Mouse (Mus musculus): ENCODE data around the gene Ttll13. TPM values are rescaled to one million over a fixed set of nuclear protein-coding genes. Genes with fewer than 3 reads are reported as not detected.
A peak's percentile ranks its signal among the peaks of the same experiment; 100 is the strongest.

Gene Ttll13
- total RNA-seq, 2 experiments from 2014 or later, result 0.45 to 0.74 TPM

- intact Hi-C loops (cut with DNase I), result no loop called here
- DNase-seq, result no peak
Observed at GRCm38 (mm10) chr7:80261372-80261990, 15.3 kb downstream of the Ttll13 start.

DNA sequence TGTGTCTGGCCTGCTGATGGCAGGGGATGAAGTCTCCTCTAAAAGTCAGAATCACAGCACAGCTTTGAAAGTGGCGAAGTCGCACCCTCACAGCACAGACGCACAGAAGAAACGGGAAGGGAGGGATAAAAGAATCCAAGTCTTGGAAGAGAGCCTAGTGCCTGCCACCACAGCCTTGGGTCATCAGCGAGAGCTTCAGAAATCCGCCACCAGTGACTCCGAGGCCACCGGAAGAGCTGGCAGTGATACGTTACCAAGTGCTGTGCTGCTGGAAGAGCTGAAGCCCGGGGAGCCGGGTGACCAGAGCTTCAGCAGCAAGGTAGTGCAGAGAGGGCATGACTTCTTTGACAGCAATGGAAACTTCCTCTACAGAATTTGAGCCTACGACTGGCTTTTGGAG lies 18.4 kb downstream of the Ttll13 start:
- no peak for DNase-seq
- intact Hi-C loops (cut with DNase I), result no loop called here

DNA sequence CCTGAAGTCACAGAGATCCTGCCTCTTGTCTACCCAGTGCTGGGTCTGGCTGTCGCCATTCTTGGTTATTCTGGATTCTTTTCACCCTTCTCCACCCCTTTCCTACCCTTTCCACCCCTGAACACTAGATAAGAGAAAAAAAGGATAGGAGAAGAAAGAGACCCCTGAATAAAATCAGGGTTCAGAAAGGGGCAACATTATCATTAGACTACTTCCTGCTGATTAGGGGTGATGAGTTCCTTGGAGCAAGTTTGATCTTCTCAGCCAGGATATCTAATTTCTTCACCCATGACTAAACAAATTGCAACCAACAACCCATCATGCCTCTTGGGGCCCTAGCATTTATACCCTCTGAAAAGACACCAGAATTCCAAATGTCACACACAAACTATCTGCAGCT lies 21.6 kb downstream of the Ttll13 start:
- intact Hi-C loops (cut with DNase I), result no loop called here
- no peak for DNase-seq

DNA sequence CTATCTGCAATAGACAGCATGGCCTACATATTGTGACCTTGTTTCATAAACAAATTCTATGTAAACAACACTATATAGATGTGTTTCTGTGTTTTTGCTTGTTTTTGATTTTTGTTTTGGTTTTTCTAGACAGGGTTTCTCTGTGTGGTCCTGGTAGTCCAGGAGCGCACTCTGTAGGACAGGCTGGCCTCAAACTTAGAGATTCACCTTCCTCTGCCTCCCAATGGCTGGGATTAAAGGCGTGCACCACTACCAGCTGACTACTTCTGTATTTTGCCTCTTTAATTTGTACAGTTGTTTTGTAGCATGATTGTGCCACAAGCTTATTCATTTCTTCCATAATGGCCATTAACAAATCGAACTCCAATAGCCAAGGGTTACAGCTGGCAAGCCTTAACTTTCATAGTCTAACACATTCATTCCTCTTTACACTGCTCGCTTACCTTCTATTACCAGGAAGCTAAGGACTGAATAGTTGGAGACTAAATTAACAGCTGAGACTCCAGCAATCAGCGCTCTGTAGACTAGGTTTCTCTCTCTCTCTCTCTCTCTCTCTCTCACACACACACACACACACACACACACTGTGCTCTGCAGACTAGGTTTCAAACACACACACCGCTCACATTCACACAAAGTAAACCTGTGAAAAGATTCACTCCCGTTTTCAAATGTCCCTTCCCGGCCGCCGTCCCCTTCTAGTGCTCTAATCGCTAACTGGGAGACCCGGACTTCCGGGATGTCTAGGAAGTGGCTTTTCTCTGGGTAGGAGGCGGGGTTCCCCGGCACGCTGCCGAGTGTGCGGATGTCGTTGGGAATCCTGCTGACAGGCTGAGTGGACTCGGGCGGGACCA lies 22.9 kb downstream of the Ttll13 start, which contains the start of gene Vps33b:
Gene Vps33b (plus strand): TSS at position 753 of the 854 bp plus-strand sequence.
- DNase-seq, result peak; percentile 97 to 99
- intact Hi-C loops (cut with DNase I), result no loop called here

GRCm38 (mm10) chr7:80269751-80270255 lies 23.6 kb downstream of the Ttll13 start:
- peak in 1 of 2 experiments; percentile 46 for DNase-seq
- intact Hi-C loops (cut with DNase I), result no loop called here

DNA sequence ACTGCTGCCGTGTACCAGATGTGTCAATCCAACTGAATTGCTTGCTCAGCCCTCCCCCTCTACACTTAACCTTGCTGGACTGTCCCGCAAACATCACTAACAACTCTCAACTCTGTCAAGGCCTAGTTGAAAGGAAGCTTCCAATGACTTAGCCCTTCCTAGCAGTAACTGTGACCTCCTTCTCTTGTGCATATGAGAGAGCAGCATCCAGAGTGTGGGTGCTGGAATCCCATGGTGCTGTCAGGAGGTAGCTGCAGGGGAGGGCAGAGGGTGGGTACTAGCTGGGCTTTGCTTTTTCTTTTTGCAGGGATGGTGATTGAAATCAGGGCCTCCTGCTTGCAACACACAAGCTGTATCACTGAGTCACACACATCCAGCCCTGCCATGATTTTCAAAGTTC lies 27.3 kb downstream of the Ttll13 start:
- intact Hi-C loops (cut with DNase I), result no loop called here
- no peak for DNase-seq

- intact Hi-C loops (cut with DNase I), result no loop called here
- DNase-seq, result no peak
Observed at GRCm38 (mm10) chr7:80276374-80276773, 30.2 kb downstream of the Ttll13 start.

DNA sequence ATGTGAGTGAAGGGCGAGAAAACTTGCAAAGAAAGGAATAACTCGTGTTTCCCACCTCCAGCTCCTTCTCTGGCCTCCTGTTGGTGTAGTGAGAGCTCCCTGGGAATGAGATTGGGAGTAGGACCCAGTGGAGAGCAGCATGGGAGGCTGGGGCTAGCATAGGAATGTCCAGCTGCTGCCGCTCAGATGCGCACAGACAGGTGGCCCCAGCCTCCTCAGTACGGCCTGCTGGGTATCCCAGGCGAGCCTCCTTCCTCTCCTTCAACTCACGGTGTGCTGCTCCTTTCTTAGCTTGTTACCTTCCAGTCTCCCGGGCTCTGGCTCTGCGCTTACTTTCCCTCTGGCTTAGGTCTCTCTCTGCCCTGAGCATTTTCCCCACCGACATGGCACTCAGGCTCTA lies 33.9 kb downstream of the Ttll13 start:
- intact Hi-C loops (cut with DNase I), result no loop called here
- DNase-seq, result no peak

DNA sequence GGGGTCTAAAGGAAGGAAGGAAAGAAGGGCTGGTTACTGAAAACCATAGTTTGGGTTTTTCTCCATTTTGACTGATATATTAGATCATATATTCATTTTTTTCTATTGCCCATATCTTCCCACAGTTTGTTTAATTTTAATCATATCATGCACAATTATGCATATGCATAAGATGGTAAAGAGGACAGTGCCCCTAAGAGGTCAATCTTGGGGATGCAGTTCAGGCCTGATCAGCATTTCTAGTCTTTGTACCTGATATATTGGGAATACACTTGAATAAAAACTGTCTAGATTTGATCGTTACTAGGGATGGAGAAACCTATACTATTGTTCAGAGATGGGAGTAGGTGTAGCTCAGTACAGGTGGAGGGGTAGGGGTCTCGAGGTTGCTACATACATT lies 34.8 kb downstream of the Ttll13 start:
- intact Hi-C loops (cut with DNase I), result no loop called here
- DNase-seq, result no peak

- no peak for DNase-seq
Observed at GRCm38 (mm10) chr7:80281646-80282045, 35.5 kb downstream of the Ttll13 start.

DNA sequence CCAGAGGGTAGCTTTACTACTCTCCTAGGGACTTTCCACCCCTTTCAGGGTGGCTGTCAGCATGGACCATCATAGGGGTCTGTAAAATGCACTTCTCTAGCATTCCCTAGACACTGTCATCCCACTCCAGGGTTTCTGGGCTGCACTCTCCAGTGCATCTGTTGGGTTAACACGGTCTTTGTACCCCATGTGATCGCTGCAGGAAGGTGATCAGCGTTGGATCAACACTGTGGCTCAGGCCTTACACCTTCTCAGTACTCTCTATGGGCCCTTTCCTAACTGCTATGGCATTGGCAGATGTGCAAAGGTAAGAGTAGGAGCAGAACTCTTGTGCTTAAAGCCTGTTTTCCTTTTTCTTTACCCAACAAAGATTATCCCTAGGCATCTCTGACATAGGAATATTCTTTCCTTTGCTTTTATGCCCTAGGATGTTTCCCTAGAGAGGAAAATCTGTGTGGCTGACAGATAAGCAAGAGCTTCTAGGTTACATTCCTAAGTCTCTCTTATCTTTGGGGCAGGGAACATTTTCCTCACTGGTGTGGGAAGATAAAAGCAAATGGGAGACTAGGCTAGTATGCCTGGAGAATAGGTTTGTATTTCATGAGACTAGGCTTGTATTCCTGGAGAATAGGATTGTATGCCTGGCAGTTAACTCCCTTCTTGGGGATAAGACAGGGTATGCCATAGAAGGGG lies 37.2 kb downstream of the Ttll13 start:
- intact Hi-C loops (cut with DNase I), result no loop called here
- no peak for DNase-seq

More at GRCm38 (mm10) chr7:80281646-80282045, 35.5 kb downstream of the Ttll13 start:
- intact Hi-C loops (cut with DNase I), result no loop called here

GRCm38 (mm10) chr7:80284391-80284790 lies 38.2 kb downstream of the Ttll13 start:
- intact Hi-C loops (cut with DNase I), result no loop called here
- DNase-seq, result no peak

DNA sequence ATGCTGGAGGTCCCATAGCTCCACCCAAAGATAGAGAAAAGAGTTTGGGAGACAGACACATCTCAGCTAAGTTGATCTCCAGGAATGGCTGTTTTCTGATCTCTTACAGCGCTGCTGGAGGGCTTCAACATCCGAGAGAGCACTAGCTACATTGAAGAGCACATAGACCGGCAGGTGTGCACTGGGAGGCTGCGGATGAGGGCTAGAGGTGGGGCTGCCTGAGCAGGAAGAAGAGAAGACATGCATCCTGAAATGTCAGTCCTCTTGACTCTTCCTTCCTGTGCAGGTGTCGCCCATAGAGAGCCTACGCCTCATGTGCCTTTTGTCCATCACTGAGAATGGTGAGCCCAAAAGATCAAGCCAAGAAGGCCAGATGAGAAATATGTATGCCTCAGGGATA lies 39.5 kb downstream of the Ttll13 start:
- intact Hi-C loops (cut with DNase I), result no loop called here
- DNase-seq, result no peak

DNA sequence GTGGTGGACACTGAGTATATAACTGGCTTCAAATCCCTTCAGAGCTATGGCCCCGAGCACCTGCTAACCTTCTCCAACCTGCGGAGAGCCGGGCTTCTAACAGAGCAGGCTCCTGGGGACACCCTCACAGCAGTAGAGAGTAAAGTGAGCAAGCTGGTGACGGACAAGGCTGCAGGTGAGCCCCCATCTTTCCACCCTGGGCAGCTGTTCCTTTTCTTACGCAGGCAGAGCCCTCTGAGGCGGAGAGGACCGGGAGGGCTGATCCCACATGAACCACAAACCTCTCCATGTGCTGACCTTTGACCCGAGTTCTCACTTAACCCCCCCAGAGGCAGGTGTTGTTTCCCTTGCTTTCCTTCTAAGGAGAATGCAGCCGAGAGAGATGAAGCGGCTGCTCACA lies 41.6 kb downstream of the Ttll13 start:
- intact Hi-C loops (cut with DNase I), result no loop called here
- no peak for DNase-seq

GRCm38 (mm10) chr7:80294062-80294763 lies 48.0 kb downstream of the Ttll13 start, which contains the start of gene Prc1:
Gene Prc1 (plus strand): TSS chr7:80294450.
- DNase-seq, result peak; percentile 99
- intact Hi-C loops (cut with DNase I), result no loop called here

DNA sequence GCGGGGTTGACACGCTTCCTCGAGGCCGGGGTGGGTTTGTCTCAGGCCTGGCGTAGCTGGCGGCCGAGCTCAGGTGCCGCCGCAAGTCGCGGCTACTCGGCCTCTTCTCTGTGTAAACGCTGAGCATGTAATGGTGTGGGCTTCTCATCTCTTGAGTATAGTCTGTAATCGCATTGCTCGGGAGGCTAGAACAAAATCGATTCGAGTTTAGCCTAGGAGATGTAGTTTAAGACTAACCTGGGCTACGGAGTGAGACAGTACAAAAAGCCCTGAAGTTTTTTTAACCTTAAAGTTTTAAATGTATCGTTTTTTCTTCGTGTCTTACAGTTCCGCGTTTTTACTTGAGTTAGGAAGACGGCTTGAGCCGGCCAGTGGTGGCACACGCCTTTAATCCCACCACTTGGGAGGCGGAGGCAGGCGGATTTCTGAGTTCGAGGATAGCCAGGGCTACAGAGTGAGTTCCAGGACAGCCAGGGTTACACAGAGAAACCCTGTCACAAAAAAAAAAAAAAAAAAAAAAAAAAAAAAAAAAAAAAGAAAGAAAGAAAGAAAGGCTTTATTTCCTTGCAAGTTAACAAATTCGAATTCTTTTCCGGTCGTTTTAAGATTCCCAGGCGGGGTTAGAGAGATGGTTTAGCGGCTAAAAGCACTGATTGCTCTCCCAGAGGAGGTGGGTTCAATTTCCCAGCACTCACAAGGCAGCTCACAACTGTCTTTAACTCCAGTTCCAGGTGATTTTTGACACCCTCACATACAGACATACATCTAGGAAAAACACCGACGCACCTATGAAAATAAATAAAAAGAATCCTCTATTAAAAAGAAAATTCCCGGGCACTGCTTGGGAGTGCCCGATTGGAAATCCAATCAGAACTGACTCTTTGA lies 48.8 kb downstream of the Ttll13 start:
- intact Hi-C loops (cut with DNase I), result no loop called here
- DNase-seq, result peak; percentile 15 to 18

GRCm38 (mm10) chr7:80296462-80296861 lies 50.3 kb downstream of the Ttll13 start:
- DNase-seq, result no peak
- intact Hi-C loops (cut with DNase I), result no loop called here

- no peak for DNase-seq
- intact Hi-C loops (cut with DNase I), result no loop called here
Observed at GRCm38 (mm10) chr7:80297041-80297440, 50.9 kb downstream of the Ttll13 start.

DNA sequence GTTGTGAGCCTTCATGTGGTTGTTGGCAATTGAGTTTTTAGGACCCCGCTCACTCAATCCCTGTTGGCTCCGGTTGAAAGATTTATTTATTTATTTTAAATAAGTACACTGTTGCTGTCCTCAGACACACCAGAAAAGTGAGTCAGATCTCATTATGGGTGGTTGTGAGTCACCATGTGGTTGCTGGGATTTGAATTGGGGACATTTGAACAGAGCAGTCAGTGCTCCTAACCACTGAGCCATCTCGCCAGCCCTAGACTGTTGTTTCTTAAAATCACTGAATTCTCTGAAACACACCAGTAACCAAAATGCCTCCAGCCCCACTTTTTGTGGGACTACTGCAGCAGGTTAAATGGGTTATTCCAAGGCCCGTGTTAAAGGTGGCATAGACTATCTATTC lies 52.6 kb downstream of the Ttll13 start:
- intact Hi-C loops (cut with DNase I), result no loop called here

GRCm38 (mm10) chr7:80299568-80299967 lies 53.4 kb downstream of the Ttll13 start:
- DNase-seq, result no peak
- intact Hi-C loops (cut with DNase I), result no loop called here

More for the DNA sequence above, 52.6 kb downstream of the Ttll13 start:
- DNase-seq, result no peak
